Mouse (Mus musculus): ENCODE measurements around the gene Ifi204.

- TF ChIP-seq MYOG (IDR thresholded peaks at IDR 0.05; ENCODE audit: control insufficient read depth, extremely low read depth, insufficient read length) (no peak), CTCF (IDR thresholded peaks at IDR 0.05; ENCODE audit: control insufficient read depth, insufficient read depth, insufficient read length) (no peak), USF1 (IDR thresholded peaks at IDR 0.05; ENCODE audit: low read depth) (no peak), MYOD1 (IDR thresholded peaks at IDR 0.05; ENCODE audit: control insufficient read depth, insufficient read length, low read depth) (no peak)
Measured at GRCm38 (mm10) chr1:173741656-173742055, 25.1 kb downstream of the Ifi204 start, which contains the start of gene Ifi207.
